Mouse (Mus musculus) spleen, adult 18-20 months (tissue): ENCODE measurements around the gene Pi16.

ENCODE experiments used
- DNase-seq, 2 experiments: peaks; one replicate each; pipeline ENCODE4 v3.0.0; 2022; ENCODE audit warnings: mixed read lengths in 2 of 2

The Pi16 gene

DNA sequence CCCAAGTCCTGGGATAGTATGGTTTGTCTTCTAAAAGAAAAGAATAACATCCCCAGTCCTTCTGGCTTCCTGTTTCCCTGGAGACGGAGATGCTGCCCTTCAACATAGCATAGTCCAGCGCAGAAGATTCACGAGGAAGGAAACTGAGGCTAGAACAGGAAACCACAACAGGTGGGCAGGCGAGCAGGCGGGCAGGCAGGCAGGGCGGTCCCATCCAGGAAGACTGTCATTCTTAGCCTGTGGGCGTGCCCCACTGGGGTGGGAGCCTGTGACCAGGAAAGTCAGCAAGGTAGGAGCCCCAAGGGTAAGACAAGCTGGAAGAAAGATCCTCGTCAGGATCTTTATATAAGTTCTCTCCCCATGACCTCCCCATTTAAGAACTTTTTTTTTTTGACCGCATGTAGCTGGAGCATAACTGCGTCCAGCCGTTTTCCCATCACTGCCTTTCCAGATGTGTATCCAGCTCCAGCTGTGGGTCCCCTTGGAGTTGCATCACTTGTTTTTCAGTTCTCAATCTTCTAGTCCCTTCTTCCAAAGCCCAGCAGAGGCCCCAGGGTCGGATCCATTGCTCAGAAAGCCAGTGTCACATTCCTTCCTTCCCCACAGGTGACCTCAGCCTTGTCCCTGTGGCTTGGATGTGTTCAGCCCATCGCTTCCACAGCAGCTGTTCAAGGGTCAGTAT lies 13.0 kb upstream of the Pi16 start:
- DNase-seq, result peak; percentile 70 to 81

DNA sequence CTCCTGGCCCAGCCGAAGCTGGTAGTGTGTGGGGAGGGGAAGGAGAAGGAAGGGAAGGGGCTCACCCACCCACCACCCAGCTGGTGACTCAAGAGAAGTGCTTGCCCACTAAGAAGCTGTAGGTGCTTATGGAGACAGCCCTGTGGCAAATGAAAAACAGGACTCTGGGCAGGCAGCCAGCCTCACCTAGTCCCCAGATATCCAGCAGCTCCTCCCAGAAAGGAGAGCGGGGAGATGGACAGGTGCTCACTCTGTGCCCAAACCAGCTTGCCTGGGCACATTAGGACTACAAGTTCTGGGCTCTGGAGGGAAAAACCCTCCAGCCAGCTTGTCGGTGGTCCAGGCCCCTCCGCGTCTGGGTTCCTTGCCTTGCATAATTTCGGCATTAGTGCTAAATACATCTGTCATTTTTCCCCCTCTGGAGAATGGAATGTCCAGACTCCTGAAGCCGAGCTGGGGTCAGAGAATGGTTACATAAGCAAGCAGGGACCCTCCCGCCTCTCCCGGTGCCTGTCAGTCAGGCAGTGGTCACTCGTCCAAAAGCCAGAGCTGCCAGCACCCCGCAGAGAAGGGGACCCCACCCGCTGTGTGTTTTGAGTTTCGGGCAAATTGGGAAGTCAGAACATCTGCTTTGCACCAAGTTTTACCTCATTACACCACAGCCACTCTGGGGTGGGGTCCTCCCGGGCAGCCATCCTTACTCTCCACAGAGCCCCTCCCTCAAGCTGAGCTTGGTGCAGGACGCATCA lies 12.2 kb upstream of the Pi16 start:
- peak; percentile 30 to 40 for DNase-seq

DNA sequence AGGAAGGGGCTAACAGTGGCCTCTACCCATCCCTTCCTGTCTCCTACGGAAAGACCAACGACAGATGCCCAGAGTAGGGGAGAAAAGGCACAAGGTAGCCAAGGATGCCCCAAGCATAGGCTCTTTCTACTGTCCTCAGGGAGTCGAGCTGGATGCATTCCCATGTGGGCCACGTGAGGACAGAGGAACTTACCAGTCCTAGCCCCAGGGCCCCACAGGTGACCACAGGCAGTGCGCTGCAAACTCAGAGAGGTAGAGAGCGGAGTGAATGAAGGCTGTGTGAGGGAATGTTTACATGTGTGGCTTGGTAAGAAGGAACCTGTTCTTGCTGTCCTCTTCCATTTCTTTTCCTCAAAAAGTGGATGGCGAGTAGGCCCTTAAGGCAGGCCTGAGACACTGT lies 11.6 kb upstream of the Pi16 start:
- DNase-seq, result peak in 1 of 2 experiments; percentile 28

DNA sequence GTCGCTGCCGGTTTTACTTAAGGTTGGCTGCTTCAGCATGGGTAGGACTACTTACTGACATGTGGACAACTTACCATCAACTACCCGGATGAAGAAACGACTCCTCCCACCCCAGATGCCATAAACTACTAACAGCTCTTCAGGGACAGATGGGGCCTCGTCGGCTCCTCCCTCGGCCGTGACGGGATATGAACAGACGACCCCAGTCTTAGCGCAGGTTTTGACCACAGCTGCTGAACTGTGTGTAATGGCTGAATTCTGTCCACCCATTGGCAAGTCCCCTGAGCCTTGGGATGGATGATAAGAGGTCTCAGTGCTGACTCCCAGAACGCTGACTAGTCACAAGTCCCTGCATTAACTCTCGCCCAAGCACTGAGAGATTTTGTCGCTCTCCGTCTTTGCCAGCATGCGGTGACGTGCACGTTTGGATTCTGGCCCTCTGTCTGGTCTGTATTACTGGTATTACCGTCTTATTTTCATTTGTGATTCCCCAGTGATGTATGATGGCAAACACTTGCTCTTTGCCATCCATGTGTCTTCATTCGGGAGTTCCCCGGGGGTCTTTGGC lies 7.3 kb upstream of the Pi16 start:
- DNase-seq, result no peak

DNA sequence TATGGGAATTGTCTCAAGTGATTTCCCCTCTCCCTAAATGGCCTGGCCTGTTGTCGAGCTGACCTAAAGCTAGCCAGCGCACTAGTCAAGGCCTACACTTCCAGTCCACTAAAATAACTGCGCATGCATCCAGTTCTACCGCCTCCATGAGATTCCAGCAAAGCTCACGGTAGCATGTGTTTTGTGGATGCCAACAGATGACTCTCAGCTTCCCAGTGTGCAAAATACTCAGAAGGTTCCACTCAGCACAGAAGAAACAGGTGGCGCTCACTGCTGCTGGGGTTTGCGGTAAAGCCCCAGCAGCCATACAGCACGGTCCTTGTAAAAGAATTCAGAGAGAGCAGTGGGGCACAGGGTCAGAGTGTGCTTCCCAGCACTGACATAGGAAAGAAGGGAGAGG lies 5.9 kb upstream of the Pi16 start:
- no peak for DNase-seq

DNA sequence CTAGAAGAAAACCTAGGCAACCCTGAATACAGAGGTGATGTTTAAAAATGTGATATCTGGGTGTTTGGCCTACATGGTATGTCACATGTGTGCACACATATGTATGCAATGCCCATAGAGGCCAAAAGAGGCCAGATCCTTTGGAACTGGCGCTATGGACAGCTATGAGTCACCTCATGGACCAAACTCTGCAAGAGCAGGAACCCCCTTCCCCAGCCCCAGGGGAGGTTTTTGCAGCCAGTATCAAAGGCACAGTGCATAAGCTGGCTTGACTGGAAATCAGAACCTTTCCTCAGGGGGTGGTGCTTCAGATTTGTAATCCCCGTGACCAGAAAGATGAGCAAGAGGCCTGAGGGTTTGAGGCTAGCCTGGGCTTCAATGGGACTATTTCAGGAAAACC lies 5.4 kb upstream of the Pi16 start:
- no peak for DNase-seq

DNA sequence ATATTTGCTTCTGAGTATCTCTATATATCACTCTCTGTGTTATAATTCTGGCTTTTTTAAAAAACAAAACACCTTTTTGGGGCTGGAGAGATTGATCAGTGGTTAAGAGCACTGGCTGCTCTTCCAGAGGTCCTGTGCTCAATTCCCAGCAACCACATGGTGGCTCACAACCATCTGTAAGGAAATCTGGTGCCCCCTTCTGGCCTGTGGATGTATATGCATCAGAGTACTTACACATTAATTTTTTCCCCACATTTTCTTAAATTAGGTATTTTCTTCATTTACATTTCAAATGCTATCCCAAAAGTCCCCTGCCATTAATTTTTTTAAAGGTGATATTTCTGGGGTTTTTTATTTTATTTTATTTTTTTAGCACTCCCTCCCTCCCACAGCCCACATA lies 4.2 kb upstream of the Pi16 start:
- no peak for DNase-seq

DNA sequence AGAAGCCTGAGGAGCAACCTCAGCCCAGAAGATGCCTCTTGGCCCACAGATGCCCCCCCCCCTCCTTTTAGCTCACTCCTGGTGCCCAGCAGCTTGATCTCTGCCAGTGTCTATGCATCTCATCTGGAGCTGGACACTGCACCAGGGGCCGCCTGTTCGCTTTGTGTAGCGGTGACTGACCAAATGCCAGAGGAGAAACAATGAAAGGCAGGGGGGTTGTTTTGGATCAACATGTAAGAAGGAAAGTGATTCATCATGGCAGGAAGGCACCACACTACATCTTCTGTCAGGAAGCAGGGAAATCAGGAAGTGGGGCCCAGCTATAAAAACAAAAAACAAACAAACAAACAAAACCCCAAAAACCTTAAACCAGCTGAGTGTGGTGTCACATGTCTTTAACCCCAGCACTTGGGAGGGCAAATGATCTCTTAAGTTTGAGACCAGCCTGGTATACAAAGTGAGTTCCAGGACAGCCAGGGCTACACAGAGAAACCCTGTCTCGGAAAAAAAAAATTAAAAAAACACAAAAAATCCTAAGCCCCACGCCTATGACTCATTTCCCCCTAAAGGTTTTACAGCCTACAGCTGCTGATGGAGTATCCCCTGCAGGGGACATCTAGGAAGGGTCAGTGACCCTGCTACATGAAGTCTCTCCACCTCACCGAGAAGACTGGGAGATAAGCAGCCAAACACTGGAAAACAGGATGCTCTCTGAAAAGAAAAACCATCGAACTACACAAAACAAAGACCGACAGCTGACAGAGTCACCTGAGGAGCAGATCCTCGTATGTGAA lies 1.6 kb upstream of the Pi16 start:
- DNase-seq, result no peak

DNA sequence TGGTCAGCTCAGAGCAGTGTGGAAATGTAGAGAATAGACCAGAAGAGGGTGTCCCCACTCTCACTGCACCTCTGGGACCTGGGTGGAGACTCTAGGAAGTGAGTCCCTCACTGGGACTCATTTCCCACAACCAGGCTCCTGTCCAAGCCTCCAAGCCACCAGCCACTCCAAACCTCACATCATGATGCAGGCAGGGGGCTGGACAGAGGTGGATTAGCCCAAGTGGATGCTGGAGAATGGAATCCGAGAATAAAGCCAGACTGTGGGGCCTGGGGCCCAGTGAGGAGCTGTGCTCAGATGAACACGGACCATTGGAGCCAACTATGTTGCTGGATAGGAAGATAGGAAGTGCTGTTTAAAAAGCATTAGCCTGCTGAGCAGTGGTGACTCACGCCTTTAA lies 589 bp upstream of the Pi16 start:
- DNase-seq, result no peak

DNA sequence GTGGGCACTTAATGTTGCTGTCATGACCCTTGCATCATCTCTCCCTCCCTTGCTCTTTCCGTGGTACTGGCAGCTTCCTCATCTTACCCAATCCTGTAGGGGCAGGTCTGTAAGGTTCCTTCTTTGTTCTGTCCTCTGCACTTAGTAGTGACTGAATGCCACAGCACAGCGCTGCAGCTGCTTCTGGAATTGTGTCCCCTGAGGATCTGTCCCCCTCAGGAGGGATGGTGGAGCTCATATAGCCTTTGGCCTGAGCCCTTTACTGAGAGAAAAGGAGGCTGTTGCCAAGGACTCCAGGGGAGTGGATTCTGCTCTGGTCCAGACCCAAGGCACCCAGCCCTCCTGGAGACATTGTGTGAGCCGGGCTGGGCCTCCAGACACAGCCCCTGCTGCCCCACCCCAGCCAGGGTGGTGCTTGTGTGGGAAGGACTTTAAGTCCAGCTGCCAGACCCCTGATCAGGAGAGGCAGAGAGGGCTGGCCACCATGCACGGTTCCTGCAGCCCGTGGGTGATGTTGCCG lies 1.3 kb downstream of the Pi16 start:
- no peak for DNase-seq

DNA sequence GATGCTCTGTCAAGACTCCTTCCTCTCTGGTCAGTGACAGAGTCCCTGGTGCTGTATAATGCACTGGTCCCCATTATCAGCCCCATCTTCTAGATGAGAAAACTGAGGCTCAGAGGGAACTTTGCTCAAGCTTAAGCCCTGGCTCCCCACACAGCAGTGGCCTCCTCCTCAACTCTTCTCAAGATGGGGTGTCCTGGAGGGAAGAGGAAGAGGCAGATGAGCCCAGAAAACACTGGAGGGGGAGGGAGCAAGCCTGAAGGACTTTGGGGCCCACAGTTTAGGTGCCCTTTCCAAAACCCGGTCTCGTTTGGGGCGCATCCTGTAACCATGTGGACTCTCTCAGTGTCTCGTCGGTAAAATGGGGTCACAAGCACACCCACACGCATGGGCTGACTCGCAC lies 2.0 kb downstream of the Pi16 start:
- no peak for DNase-seq

DNA sequence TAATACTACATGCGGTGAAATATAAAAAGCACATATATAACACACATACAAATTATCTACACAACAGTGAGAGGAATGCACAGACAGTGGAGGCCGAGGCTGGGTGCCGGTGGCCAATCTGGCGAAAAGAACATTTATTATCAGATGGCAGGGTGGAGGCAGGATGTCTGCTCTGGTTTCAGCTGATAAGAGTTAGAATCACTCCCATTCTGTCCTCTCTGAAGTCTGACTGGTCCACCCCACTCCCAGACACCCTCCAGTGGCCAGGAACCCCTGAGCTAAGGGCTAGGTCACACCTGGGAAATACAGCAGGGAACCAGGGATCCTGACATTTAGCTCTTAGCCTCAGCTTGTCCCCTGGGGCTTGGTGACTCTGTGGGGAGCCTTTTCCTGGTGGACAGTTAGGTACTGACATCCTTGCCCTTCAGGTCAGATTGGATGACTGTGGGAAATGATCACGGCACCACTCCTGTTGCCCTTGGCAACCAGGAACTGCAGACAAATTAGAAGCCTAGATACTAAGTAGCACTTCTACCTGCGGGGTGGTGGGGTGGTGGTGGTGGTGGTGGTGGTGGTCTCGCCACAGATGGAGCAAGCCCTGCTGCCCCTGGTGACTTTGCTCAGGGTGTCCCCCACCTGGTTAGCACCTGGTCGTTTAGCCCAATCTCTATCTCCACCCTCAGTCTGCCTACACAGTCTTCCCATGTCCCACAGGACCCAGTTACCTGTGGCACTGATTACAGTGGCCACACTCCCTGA lies 2.6 kb downstream of the Pi16 start:
- no peak for DNase-seq

DNA sequence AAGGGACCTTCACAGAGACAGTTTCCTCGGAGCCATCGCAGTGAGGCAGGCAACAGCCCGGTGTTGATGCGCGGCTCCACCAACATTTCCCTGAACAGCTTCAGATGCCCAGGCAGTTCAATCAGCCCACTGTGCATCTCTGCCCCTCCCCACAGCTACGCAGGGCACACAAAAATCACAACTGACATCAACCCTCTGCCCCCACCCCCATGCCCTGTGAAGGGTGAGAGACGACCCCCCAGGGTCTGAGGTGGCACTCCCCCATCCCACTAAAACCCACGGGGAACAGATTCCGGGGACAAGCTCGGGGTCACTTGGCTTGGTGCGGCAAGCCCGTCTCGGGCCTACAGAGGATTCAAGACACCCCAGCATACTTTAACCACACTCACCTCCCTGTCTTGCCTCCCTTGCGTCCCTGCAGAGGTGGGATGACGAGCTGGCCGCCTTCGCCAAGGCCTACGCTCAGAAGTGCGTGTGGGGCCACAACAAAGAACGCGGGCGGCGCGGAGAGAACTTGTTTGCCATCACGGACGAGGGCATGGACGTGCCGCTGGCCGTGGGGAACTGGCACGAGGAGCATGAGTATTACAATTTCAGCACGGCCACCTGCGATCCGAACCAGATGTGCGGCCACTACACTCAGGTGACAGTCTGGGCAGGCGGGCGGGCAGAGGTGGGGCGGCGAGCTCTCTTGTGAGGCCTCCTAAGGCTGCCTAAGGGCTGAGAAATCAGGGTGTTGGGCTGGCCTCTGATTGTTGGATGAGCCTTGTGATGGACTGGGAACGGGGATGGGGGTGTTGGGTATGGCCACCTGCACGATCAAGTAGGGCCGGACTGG lies 4.5 kb downstream of the Pi16 start:
- no peak for DNase-seq

DNA sequence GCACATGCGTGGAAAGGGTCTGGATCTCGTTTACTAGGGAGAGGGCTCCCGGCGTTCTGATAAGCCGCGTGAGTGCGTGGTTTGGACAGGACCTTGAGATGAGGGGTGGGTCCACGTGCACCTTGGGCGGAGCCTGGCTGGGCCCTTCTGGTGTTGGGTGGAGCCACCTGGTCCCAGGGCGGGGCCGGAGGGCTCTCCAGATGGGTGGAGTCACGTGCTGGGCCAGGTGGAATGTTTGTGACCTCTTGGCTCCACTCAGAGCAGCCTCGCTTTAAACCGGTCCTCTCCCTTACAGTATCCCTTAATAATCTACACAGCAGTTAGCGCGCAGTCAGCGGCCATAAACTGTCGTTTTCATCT lies 5.1 kb downstream of the Pi16 start:
- DNase-seq, result no peak

DNA sequence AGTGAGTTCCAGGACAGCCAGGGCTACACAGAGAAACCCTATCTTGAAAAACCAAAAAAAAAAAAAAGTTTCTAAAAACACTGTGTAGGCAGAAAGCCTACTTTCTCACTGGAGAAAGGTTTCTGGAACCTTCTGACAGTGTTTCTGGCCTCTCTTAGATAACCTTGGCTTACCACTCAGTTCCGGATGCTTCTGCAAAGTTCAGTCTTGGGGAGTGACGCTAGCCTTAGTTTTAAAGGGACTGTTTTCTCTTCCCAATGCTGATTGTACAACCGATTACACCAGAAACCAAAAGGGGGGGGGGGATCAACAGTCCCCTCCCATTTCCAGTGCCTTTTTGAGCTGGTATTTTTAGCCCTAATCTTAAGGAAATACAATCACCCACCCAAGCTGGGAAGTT lies 6.1 kb downstream of the Pi16 start:
- no peak for DNase-seq

DNA sequence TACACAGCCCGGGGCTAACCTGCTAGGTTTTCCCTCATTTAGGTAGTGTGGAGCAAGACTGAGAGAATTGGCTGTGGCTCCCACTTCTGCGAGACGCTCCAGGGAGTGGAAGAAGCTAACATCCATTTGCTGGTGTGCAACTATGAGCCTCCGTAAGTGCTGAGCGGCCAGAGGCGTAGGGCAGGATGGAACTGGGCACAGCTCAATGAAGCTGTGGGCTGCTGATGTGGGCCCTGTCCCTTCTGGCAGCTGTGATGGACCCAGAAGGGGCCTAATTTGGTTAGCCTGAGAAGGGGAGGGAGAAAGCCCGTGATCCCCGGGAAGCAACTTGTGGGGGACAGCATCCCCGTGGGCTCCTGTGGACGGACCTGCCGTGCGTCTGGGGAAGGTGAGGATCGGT lies 8.4 kb downstream of the Pi16 start:
- DNase-seq, result no peak

DNA sequence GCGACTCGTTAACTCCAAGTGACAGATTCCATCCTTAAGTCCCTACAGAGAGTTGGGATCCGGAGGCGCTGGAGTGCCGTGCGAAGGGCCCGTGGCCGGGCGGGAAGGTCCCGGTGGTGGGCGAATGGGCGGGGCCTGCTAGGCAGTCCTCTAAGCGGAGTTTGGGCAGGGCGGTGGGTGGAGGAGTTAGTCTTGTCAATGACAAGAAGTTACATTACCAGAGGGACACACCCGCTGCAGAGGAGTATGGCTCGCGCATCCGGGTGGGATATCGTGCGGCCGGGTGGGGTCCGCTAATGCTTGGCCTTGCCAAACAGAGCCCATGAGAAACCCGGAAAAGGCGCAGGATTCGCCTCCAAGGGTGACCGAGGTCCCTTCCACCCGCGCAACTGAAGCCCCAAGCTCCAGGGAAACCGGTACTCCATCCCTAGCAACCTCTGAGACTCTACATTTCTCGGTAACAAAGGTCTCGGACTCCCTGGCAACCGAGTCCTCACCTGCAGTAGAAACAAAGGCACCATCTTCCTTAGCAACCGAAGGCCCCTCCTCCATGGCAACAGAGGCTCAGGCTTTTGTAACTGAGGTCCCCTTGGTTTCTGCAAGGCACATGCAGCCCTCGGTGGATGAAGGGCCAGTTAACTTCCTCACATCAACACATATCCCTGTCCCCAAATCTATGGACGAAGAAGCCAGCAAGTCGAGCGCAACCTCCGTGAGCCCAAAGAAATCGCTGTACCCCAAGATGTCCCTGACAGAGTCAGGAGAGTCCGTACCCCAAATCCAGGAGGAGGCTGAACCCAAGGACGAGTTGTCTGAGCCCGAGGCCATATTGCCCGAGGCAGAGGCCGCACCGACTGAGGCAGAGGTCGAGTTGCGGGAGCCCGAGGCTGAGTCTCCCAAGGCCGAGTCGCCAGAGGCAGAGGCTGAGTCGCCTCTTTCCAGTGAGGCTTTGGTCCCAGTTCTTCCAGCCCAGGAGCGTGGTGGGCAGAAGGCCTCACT lies 9.3 kb downstream of the Pi16 start:
- DNase-seq, result no peak

DNA sequence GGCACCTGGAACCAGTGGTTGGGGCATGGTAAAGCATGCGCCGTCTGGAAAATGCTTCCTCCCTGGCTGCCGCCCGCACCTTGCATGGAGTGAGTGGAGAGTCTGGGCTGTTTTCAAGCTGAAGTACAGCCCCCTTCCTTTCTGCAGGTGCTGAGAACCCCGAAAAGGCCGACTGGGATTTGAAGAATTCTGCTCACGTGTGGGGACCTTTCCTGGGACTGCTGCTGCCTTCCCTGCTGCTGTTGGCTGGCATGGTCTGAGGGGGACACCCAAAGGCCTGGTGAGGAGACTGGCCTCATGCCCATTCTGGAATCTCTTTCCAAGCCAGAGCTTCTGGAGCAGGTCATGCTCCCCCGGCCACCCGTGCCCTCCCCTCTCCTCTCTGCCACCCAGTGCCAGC lies 10.2 kb downstream of the Pi16 start:
- DNase-seq, result no peak

DNA sequence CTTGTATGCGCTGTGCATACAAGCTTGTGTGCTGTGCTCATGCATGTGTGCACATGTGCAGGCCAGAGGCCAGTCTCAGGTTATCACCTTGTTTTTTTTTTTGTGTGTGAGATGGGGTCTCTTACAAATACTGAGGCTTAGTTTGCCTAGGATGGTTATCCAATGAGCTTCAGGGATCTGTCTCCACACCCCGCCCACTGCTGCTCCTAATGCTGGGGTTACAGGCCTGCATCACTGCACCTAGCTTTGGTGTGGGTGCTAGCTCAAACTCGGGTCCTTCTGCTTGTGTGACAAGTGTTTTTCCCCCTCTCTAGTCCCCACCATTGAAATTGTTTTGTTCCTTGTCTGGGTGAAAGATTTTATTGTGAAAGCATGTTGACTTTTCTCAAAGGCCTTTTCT lies 12.7 kb downstream of the Pi16 start:
- DNase-seq, result no peak

DNA sequence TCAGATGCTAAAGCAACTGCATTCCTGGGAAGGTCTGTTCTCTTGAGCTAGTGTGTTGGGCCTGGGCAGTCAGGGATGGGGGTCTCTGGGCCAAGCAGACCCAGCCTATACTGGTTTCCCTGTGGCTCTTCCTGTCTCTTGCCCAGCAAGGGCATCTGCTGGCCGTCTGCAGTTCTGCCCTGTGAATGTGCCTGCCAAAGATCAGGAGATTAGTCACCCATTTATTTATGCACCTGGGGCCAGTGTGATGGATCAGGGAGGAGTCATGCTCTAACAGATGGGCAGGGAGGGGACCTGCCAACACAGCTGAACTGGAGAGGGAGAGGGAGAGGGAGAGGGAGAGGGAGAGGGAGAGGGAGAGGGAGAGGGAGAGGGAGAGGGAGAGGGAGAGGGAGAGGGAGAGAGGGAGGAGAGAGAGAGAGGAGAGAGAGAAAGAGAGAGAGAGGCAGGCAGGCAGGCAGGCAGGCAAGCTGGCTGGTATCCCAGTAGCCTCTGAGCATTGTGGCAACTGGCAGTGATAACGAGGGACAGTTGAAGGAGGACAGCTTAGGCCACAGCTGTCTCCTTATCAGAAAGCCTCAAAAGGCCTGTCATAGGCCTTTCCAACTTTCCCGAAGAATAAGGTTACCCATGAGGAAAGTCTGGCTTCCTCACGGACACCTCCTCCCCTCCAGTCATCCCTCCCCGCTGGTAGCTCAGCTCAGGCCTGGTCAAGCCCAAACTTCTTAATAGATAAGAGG lies 13.4 kb downstream of the Pi16 start:
- no peak for DNase-seq
